Mouse (Mus musculus) CH12.LX (cell line): ENCODE data around the gene Scfd2.

Experiments used
- CTCF ChIP-seq, 2 experiments: IDR thresholded peaks in 1 of 2; conservative IDR thresholded peaks in 1 of 2; 2 replicates each; pipeline ENCODE4 v1.5.1; 2011 to 2012; ENCODE audit warnings: low read depth in 2 of 2, low read length in 2 of 2, improper control_type of control experiment in 1 of 2, inconsistent platforms in 1 of 2, mild to moderate bottlenecking in 1 of 2, moderate library complexity in 1 of 2
- EP300 ChIP-seq: IDR thresholded peaks from 2 replicates; pipeline ENCODE4 v1.6.1; 2011; ENCODE audit warnings: low read length, improper control_type of control experiment
- NELFE ChIP-seq: IDR thresholded peaks from 2 replicates; pipeline ENCODE4 v1.6.1; 2011; ENCODE audit warnings: low read depth, low read length, improper control_type of control experiment
- NRF1 ChIP-seq: IDR thresholded peaks from 2 replicates; pipeline ENCODE4 v1.6.1; 2014; ENCODE audit warnings: low read depth, mild to moderate bottlenecking, inconsistent platforms, low read length, improper control_type of control experiment, moderate library complexity
- POLR2A ChIP-seq: IDR thresholded peaks from 2 replicates; pipeline ENCODE4 v1.6.1; 2011; ENCODE audit warnings: low read depth, mild to moderate bottlenecking, improper control_type of control experiment, low read length
- TBP ChIP-seq: conservative IDR thresholded peaks from 2 replicates; pipeline ENCODE4 v1.6.1; 2011; ENCODE audit warnings: low read depth, low read length, improper control_type of control experiment
- UBTF ChIP-seq: IDR thresholded peaks from 2 replicates; pipeline ENCODE4 v1.6.1; 2012; ENCODE audit warnings: low read depth, mild to moderate bottlenecking, inconsistent platforms, low read length, improper control_type of control experiment, moderate library complexity

GRCm38 (mm10) chr5:74242654-74243053, 288.9 kb downstream of the Scfd2 start:
- TF ChIP-seq POLR2A (no peak), NRF1 (no peak), NELFE (no peak), EP300 (no peak), CTCF (conservative IDR thresholded peaks at IDR 0.05 in 1 of 2, IDR thresholded peaks at IDR 0.05 in 1 of 2; ENCODE audit: low read depth in 2 of 2, low read length in 2 of 2) (no peak), TBP (no peak), UBTF (no peak)
